Mouse (Mus musculus): Measurements from ENCODE around the gene Jmjd1c. TPM values are rescaled to one million over a fixed set of nuclear protein-coding genes. Genes with fewer than 3 reads are reported as not detected.

The Jmjd1c gene
- total RNA-seq, 2 experiments from 2014 or later: 49.5 to 124 TPM

GRCm38 (mm10) chr10:67071389-67071788, 24.5 kb upstream of the Jmjd1c start:
- ATAC-seq (replicated peaks; ENCODE audit: poor library complexity): no peak

- peak; percentile 82 for ATAC-seq (replicated peaks; ENCODE audit: poor library complexity)
Measured at GRCm38 (mm10) chr10:67071884-67072283, 24.0 kb upstream of the Jmjd1c start.

GRCm38 (mm10) chr10:67072600-67072999, 23.3 kb upstream of the Jmjd1c start:
- no peak for ATAC-seq (replicated peaks; ENCODE audit: poor library complexity)

GRCm38 (mm10) chr10:67073577-67073976, 22.3 kb upstream of the Jmjd1c start:
- no peak for ATAC-seq (replicated peaks; ENCODE audit: poor library complexity)

- no peak for ATAC-seq (replicated peaks; ENCODE audit: poor library complexity)
Measured at GRCm38 (mm10) chr10:67075931-67076878, 19.7 kb upstream of the Jmjd1c start.

- 0 out of 2 replicates have a peak, but pooled peaks have one; percentile 14 for ATAC-seq (replicated peaks; ENCODE audit: poor library complexity)
Measured at GRCm38 (mm10) chr10:67079030-67079429, 16.9 kb upstream of the Jmjd1c start.

GRCm38 (mm10) chr10:67081206-67082007, 14.5 kb upstream of the Jmjd1c start:
- ATAC-seq (replicated peaks; ENCODE audit: poor library complexity): 0 out of 2 replicates have a peak, but pooled peaks have one; percentile 36

- no peak for ATAC-seq (replicated peaks; ENCODE audit: poor library complexity)
Measured at GRCm38 (mm10) chr10:67082531-67082930, 13.4 kb upstream of the Jmjd1c start.

GRCm38 (mm10) chr10:67083446-67084166, 12.3 kb upstream of the Jmjd1c start:
- no peak for ATAC-seq (replicated peaks; ENCODE audit: poor library complexity)

- ATAC-seq (replicated peaks; ENCODE audit: poor library complexity): no peak
Measured at GRCm38 (mm10) chr10:67085124-67085523, 10.8 kb upstream of the Jmjd1c start.

- no peak for ATAC-seq (replicated peaks; ENCODE audit: poor library complexity)
Measured at GRCm38 (mm10) chr10:67085916-67086315, 10.0 kb upstream of the Jmjd1c start.

- no peak for ATAC-seq (replicated peaks; ENCODE audit: poor library complexity)
Measured at GRCm38 (mm10) chr10:67087447-67088226, 8.3 kb upstream of the Jmjd1c start.

GRCm38 (mm10) chr10:67090611-67091010, 5.3 kb upstream of the Jmjd1c start:
- no peak for ATAC-seq (replicated peaks; ENCODE audit: poor library complexity)

GRCm38 (mm10) chr10:67094922-67095321, 1.0 kb upstream of the Jmjd1c start:
- 0 out of 2 replicates have a peak, but pooled peaks have one; percentile 14 for ATAC-seq (replicated peaks; ENCODE audit: poor library complexity)

GRCm38 (mm10) chr10:67096621-67097436, 904 bp downstream of the Jmjd1c start, which contains the start of gene Reep3:
Gene Reep3 (minus strand): TSS chr10:67096945.
- peak; percentile 35 for ATAC-seq (replicated peaks; ENCODE audit: poor library complexity)

GRCm38 (mm10) chr10:67097437-67098150, 1.7 kb downstream of the Jmjd1c start:
- ATAC-seq (replicated peaks; ENCODE audit: poor library complexity): no peak

GRCm38 (mm10) chr10:67098408-67099050, 2.6 kb downstream of the Jmjd1c start:
- ATAC-seq (replicated peaks; ENCODE audit: poor library complexity): peak; percentile 58

All from megakaryocyte progenitor cell, adult 5-6 weeks (primary cell).